Mouse (Mus musculus): ENCODE data around the gene Sfr1. TPM values are rescaled to one million over a fixed set of nuclear protein-coding genes. Genes with fewer than 3 reads are reported as not detected.

Gene Sfr1
- total and polyA plus RNA-seq, 3 experiments, result 83.7 to 198 (median 114) TPM

DNA sequence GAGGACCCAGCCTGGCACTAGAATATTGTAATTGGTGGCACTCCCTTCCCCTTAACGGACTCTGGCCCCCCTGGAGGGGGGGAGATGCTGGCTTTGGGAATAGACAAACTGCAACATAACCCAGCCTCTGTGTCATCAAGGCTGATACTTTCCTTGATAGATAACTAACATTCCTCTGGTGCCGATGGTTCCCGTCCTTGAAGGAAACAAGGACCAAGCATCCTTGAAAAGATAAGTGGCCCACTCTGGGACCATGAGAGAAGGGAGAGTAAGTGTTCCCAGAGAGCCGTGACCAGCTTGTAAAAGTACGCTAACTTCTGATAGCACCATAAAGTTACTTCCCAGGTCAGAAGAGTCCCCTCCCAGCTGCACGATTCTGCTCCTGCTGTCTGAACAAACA, 9.0 kb upstream of the Sfr1 start:
- Histone ChIP-seq H3K4me1 (ENCODE audit: control insufficient read depth in 1 of 2, insufficient read depth in 2 of 2) (peaks cover 3% of the 10 kb centered on the region in 2 experiments; a peak in 1 of 4 replicates), H3K4me3 (replicated peaks in 1 of 3; ENCODE audit: low read depth in 2 of 3, low read length in 2 of 3, poor library complexity in 1 of 3) (no peak overlapping the region), H3K4me2 (ENCODE audit: insufficient read depth, low read depth, poor library complexity, severe bottlenecking) (no peak overlapping the region), H3K36me3 (replicated peaks in 1 of 2; ENCODE audit: control insufficient read depth in 1 of 2, insufficient read depth in 1 of 2, low read length in 1 of 2) (no peaks in the 10 kb centered on the region), H3K9me3 (replicated peaks; ENCODE audit: low read length) (no peaks in the 10 kb centered on the region), H3K27ac (ENCODE audit: insufficient read depth, low read depth) (no peak overlapping the region), H3K79me2 (replicated peaks; ENCODE audit: control insufficient read depth, extremely low read depth, insufficient read depth, poor library complexity, severe bottlenecking) (no peaks in the 10 kb centered on the region), H3K27me3 (replicated peaks) (peaks cover 1% of the 10 kb centered on the region), H3K9ac (ENCODE audit: insufficient read depth, low read depth) (no peak overlapping the region)
- no peak for DNase-seq (ENCODE audit: extremely low read depth)
- in situ Hi-C loops (cut with MboI; ENCODE audit: low pct_ligation_motif_present, low pct_unique_long_range_greater_than_20kb, low sequenced_read_pairs), result loop anchor here (10.0 kb wide), 1 partner anchor 48 kb away; no protein-coding TSS in a partner anchor
- TF ChIP-seq NRF1 (IDR thresholded peaks at IDR 0.05; ENCODE audit: low read depth, low read length) (no peak), ETS1 (conservative IDR thresholded peaks at IDR 0.05; ENCODE audit: low read depth, low read length) (no peak), CHD2 (IDR thresholded peaks at IDR 0.05; ENCODE audit: low read length) (no peak), POLR2AphosphoS2 (IDR thresholded peaks at IDR 0.05; ENCODE audit: low read depth, low read length) (no peak)
- dilution Hi-C loops (cut with MboI; ENCODE audit: extremely low pct_ligation_motif_present, extremely low pct_unique_long_range_greater_than_20kb, low sequenced_read_pairs), result no loop called here

DNA sequence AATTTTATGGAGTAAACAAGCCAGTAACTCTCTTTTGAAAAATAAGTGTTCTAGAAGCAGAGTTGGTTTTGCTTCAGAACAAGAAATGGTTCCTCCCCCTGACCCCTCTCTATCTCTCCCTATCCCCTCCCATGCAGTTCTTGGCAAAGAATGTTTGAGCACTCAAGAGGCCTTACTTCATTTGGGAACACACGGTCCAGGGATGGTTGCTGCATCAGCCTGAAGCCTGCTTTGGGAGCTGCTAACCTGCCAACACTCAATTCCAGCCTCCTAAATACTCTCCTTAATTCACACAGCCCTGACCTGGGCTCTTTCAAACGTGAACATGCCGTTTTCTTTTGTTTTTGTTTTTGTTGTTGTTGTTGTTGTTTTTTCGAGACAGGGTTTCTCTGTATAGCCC, 6.6 kb upstream of the Sfr1 start:
- Histone ChIP-seq H3K4me2 (ENCODE audit: insufficient read depth, low read depth, poor library complexity, severe bottlenecking) (no peak overlapping the region), H3K27me3 (replicated peaks) (no peaks in the 10 kb centered on the region), H3K9ac (ENCODE audit: insufficient read depth, low read depth) (no peak overlapping the region), H3K9me3 (replicated peaks; ENCODE audit: low read length) (no peaks in the 10 kb centered on the region), H3K79me2 (replicated peaks; ENCODE audit: control insufficient read depth, extremely low read depth, insufficient read depth, poor library complexity, severe bottlenecking) (no peaks in the 10 kb centered on the region), H3K36me3 (replicated peaks in 1 of 2; ENCODE audit: control insufficient read depth in 1 of 2, insufficient read depth in 1 of 2, low read length in 1 of 2) (no peaks in the 10 kb centered on the region), H3K4me1 (ENCODE audit: control insufficient read depth in 1 of 2, insufficient read depth in 2 of 2) (peaks cover 6 to 10% of the 10 kb centered on the region in 2 experiments; a peak in 3 of 4 replicates), H3K27ac (ENCODE audit: insufficient read depth, low read depth) (no peak overlapping the region), H3K4me3 (replicated peaks in 1 of 3; ENCODE audit: low read depth in 2 of 3, low read length in 2 of 3, poor library complexity in 1 of 3) (no peak overlapping the region)
- TF ChIP-seq ZKSCAN1 (IDR thresholded peaks at IDR 0.05; ENCODE audit: borderline replicate concordance, low read depth, low read length), result no peak
- no peak for TF ChIP-seq EP300 (IDR thresholded peaks at IDR 0.05; ENCODE audit: low read length)
- no peak for TF ChIP-seq POLR2AphosphoS2 (IDR thresholded peaks at IDR 0.05; ENCODE audit: low read depth, low read length)
- TF ChIP-seq MXI1 (IDR thresholded peaks at IDR 0.05; ENCODE audit: low read depth, low read length), result no peak
- TF ChIP-seq POLR2A (IDR thresholded peaks at IDR 0.05; ENCODE audit: low read depth, low read length), result no peak
- TF ChIP-seq MYC (IDR thresholded peaks at IDR 0.05; ENCODE audit: low read depth, low read length), result no peak
- no peak for TF ChIP-seq JUND (conservative IDR thresholded peaks at IDR 0.05; ENCODE audit: low read depth, low read length)
- TF ChIP-seq ELF1 (IDR thresholded peaks at IDR 0.05; ENCODE audit: low read depth, low read length), result no peak
- no peak for TF ChIP-seq ZNF384 (IDR thresholded peaks at IDR 0.05; ENCODE audit: low read depth, low read length)
- no peak for TF ChIP-seq HCFC1 (IDR thresholded peaks at IDR 0.05; ENCODE audit: low read depth, low read length)
- no peak for TF ChIP-seq MAZ (IDR thresholded peaks at IDR 0.05; ENCODE audit: low read depth, low read length)
- TF ChIP-seq TBP (conservative IDR thresholded peaks at IDR 0.05; ENCODE audit: low read depth, low read length), result no peak
- TF ChIP-seq UBTF (IDR thresholded peaks at IDR 0.05; ENCODE audit: low read depth, low read length), result no peak
- TF ChIP-seq CHD2 (IDR thresholded peaks at IDR 0.05; ENCODE audit: low read length), result no peak
- TF ChIP-seq SMC3 (IDR thresholded peaks at IDR 0.05; ENCODE audit: low read depth, low read length), result no peak
- in situ Hi-C loops (cut with MboI; ENCODE audit: low pct_ligation_motif_present, low pct_unique_long_range_greater_than_20kb, low sequenced_read_pairs) (loop anchor here (10.0 kb wide), 1 partner anchor 50 kb away; no protein-coding TSS in a partner anchor), dilution Hi-C loops (cut with MboI; ENCODE audit: extremely low pct_ligation_motif_present, extremely low pct_unique_long_range_greater_than_20kb, low sequenced_read_pairs) (no loop called here)
- no peak for DNase-seq (ENCODE audit: extremely low read depth)
